Mouse (Mus musculus) kidney, embryonic 15.5 days (tissue): ENCODE measurements around the gene Apbb1. TPM values are rescaled to one million over a fixed set of nuclear protein-coding genes. Genes with fewer than 3 reads are reported as not detected.
A peak's percentile ranks its signal among the peaks of the same experiment; 100 is the strongest.

ENCODE experiments used
- ATAC-seq: fragments of 200-750 bp; cut with Nextera tagmentation; replicated peaks from 2 replicates; pipeline ENCODE4 v1.8.0; 2017; ENCODE audit warnings: moderate TSS enrichment; ENCODE audit not compliant: low FRiP score
- H3K27ac ChIP-seq: fragments of 300-500 bp; sonication (generic); 2 replicates; pipeline ENCODE4 v1.5.1; 2015; ENCODE audit warnings: mild to moderate bottlenecking, inconsistent platforms
- H3K27me3 ChIP-seq: fragments of 300-500 bp; sonication (generic); 2 replicates; pipeline ENCODE4 v1.6.1; 2015; ENCODE audit warnings: inconsistent platforms
- H3K36me3 ChIP-seq: fragments of 300-500 bp; sonication (generic); 2 replicates; pipeline ENCODE4 v1.6.1; 2015; ENCODE audit warnings: inconsistent platforms
- H3K4me1 ChIP-seq: fragments of 300-500 bp; sonication (generic); 2 replicates; pipeline ENCODE4 v1.6.1; 2015; ENCODE audit warnings: inconsistent platforms
- H3K4me2 ChIP-seq: fragments of 300-500 bp; sonication (generic); 2 replicates; pipeline ENCODE4 v1.6.1; 2015; ENCODE audit warnings: moderate library complexity, mild to moderate bottlenecking, inconsistent platforms
- H3K4me3 ChIP-seq: fragments of 300-500 bp; sonication (generic); replicated peaks from 2 replicates; pipeline ENCODE4 v1.5.1; 2015; ENCODE audit warnings: mild to moderate bottlenecking, inconsistent platforms
- H3K9ac ChIP-seq: fragments of 300-500 bp; sonication (generic); 2 replicates; pipeline ENCODE4 v1.6.1; 2015; ENCODE audit warnings: mild to moderate bottlenecking, inconsistent platforms
- H3K9me3 ChIP-seq: fragments of 300-500 bp; sonication (generic); replicated peaks from 2 replicates; pipeline ENCODE4 v1.6.1; 2016; ENCODE audit warnings: inconsistent platforms
- WGBS: fragments of 180-500 bp; shearing (Covaris S2); methylation state at CpG from one replicate; pipeline ENCODE4 v1.1.7; 2015; ENCODE audit warnings: mixed read lengths; 5-methylcytosine and 5-hydroxymethylcytosine counted together
- polyA plus RNA-seq: library from polyadenylated mRNA; unstranded; fragments of >200 nt; fragmentation: Nextera tagmentation; extraction: Ambion mirVana; gene quantifications from 2 replicates; pipeline ENCODE4 v1.2.1, GENCODE M21; 2015

Gene Apbb1
- polyA plus RNA-seq, 1 experiment from 2014 or later = 56.9 TPM

DNA sequence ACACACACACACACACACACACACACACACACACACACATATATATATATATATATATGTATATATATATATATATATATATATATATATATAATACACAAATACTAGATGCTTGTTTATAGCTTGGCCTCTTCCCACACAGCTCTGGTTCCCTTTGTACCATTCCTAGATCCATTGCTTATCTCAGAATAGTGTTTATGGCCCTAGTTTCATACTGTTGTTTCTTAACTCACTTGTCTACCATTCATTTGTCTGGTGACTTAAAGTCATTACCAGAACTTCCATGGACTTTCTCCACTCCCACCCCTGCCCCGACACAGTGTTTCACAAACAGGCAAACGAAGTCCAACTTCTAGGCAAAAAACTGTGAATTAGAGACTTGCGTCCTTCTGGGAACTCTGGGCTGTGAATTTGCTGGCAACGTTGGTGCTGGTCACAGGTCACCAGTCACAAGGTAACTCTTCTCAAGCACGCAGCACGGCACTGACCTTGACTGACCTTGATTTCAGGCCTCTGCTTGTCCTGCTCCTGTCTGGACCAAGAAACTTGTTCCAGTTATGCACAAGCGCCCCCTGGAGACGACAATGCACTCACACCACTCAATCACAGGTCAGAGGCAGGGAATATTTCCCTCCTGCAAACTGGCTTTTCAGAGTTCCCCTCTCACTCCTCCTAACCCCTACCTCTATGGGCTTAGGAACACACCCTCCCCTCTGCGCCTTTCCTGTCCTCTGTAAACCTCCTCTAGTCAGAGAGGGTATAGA, 21.6 kb upstream of the Apbb1 start:
- WGBS = 30% methylated on average over 9 of the region's 9 CpGs
- H3K36me3 ChIP-seq = no peaks in the 10 kb centered on the region
- H3K27me3 ChIP-seq = no peaks in the 10 kb centered on the region
- no peak overlapping the region for H3K9ac ChIP-seq
- no peak overlapping the region for H3K27ac ChIP-seq
- no peak overlapping the region for H3K4me3 ChIP-seq
- H3K9me3 ChIP-seq = no peaks in the 10 kb centered on the region
- H3K4me2 ChIP-seq = no peak overlapping the region
- peak; percentile 86 for ATAC-seq
- H3K4me1 ChIP-seq = no peaks in the 10 kb centered on the region

DNA sequence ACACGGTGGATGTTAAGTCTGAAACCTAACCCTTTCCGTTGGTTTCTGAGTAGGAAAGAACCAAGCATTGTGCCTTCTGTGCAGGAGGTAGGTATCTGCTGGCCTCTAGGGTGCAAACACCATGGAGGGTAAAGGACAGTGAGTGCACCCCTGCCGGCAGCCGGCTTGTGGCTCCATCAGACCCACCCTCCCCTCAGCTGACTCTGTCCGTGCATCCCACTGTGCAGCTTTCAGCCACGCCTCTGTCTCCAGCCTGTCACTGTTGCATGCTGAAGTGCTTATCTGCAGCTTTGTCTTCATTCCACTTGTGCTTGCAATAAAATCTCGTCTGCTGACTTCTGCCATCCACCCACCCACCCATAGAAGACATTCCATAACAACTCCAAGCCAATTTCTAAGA, 8.6 kb upstream of the Apbb1 start:
- no peaks in the 10 kb centered on the region for H3K9me3 ChIP-seq
- no peaks in the 10 kb centered on the region for H3K4me1 ChIP-seq
- no peak overlapping the region for H3K4me3 ChIP-seq
- no peak overlapping the region for H3K4me2 ChIP-seq
- H3K27ac ChIP-seq = no peak overlapping the region
- H3K36me3 ChIP-seq = no peaks in the 10 kb centered on the region
- WGBS = 35% methylated on average over 7 of the region's 7 CpGs
- no peak for ATAC-seq
- no peaks in the 10 kb centered on the region for H3K27me3 ChIP-seq
- H3K9ac ChIP-seq = no peak overlapping the region

DNA sequence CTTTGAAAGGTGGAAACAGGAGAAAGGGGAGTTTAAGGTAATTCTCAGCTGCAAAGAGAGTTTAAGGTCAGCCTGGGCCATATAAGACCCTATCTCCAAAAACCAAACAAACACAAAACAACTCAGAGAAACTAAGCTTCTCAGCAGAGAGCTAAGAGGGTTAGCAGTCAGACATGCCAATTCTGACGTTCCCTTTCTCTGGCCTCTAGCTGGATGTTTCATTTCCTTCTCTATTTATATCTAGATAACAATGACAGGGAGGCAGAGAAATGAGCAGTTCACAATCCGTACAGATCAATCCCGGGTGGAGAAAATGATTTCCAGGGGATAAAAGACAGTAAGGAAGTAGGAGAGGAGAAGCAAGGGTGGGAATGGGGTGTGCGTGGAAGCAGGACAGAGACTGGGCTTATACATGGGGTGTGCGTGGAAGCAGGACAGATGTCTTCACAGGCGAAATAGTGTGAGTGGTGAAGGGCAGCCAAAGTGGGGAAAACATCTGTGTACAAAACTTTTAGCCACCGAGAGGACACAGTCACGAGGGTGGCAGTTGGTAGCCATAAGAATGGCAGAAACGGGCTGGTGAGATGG, 7.0 kb upstream of the Apbb1 start:
- H3K9ac ChIP-seq = no peak overlapping the region
- H3K27me3 ChIP-seq = no peaks in the 10 kb centered on the region
- H3K4me3 ChIP-seq = no peak overlapping the region
- 68% methylated on average over 9 of the region's 9 CpGs for WGBS
- no peak for ATAC-seq
- H3K4me2 ChIP-seq = no peak overlapping the region
- H3K27ac ChIP-seq = no peak overlapping the region
- H3K9me3 ChIP-seq = no peaks in the 10 kb centered on the region
- no peaks in the 10 kb centered on the region for H3K36me3 ChIP-seq
- no peaks in the 10 kb centered on the region for H3K4me1 ChIP-seq

DNA sequence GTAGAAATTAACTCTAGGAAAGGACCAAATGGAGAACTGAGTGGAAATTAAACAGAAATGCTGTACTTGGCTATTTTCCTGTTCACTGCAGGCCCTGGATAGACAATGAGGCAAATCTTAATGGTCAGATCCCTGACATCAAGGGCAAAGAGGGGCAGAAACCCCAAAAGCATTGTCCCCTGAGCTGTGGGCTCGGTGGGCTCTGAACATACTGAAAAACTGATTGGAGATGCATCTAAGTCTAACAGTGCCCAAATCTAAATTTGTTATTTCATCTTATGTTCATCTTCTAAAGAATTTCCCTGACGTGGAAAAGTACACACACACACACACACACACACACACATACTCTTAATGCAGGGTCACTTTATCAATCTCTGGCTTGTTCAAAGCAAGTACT, 506 bp upstream of the Apbb1 start:
- H3K36me3 ChIP-seq = no peaks in the 10 kb centered on the region
- peak overlapping the region; percentile 86 for H3K4me3 ChIP-seq
- peak overlapping the region; percentile 89 for H3K4me2 ChIP-seq
- WGBS = 77% methylated on average over 2 of the region's 2 CpGs
- no peak overlapping the region for H3K9ac ChIP-seq
- H3K27me3 ChIP-seq = no peaks in the 10 kb centered on the region
- H3K9me3 ChIP-seq = no peaks in the 10 kb centered on the region
- ATAC-seq = no peak
- H3K27ac ChIP-seq = no peak overlapping the region
- H3K4me1 ChIP-seq = peaks cover 12% of the 10 kb centered on the region

DNA sequence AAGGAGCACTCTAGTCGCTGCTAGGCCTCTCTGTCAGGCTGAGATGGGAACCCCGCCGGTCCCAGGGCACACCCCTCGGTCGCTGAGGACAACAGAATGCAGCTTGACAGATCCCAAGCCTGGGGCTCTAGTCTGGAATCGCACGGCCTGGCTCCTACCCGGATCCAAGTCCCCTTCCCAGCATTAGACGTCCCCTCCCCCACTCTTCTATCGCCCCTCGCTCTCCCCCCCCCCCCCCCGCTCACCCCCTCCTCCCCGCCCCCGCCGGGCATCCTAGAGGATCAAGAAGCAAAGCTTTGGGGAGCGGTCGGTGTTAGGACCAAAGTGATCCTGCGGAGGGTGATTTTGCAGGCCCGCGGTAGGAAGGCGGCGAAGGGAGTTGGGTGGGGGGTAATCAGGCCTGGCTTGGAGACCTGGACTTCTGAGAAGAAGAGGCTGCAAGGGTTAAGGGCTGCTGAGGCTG, 795 bp downstream of the Apbb1 start:
- peak; percentile 72 for ATAC-seq

DNA sequence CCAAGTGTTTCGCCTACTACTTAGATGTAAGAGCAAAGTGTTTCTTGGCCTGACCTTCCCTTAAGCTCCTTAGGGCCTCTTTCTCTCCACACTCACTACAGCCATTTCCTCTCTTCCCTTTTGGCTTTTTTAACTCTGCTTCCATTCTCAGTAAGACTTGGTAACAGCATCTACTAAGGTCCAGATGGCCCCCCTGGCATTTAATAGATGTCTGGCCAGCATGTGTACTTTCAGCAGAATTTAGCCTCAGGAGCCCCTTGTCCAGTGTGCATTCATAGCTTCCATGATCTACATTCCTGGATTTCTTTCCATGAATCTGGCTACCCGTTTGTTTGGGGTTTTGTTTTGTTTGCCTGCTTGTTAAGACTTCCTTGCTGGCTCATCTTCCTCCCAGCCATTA, 3.0 kb downstream of the Apbb1 start:
- no peak for ATAC-seq
- Histone ChIP-seq H3K36me3 (peaks cover 7% of the 10 kb centered on the region), H3K4me1 (peaks cover 12% of the 10 kb centered on the region), H3K9me3 (no peaks in the 10 kb centered on the region), H3K4me3 (no peak overlapping the region), H3K9ac (no peak overlapping the region), H3K4me2 (no peak overlapping the region), H3K27me3 (no peaks in the 10 kb centered on the region), H3K27ac (no peak overlapping the region)
- 81% methylated on average over 2 of the region's 2 CpGs for WGBS

More for the DNA sequence above, 795 bp downstream of the Apbb1 start:
- H3K9me3 ChIP-seq = no peaks in the 10 kb centered on the region
- H3K36me3 ChIP-seq = no peaks in the 10 kb centered on the region
- H3K4me2 ChIP-seq = peak overlapping the region; percentile 89
- peaks cover 12% of the 10 kb centered on the region for H3K4me1 ChIP-seq
- H3K27me3 ChIP-seq = no peaks in the 10 kb centered on the region
- H3K27ac ChIP-seq = peak overlapping the region; percentile 70
- peak overlapping the region; percentile 86 for H3K4me3 ChIP-seq
- 2% methylated on average over 18 of the region's 22 CpGs for WGBS
- peak overlapping the region; percentile 66 for H3K9ac ChIP-seq

DNA sequence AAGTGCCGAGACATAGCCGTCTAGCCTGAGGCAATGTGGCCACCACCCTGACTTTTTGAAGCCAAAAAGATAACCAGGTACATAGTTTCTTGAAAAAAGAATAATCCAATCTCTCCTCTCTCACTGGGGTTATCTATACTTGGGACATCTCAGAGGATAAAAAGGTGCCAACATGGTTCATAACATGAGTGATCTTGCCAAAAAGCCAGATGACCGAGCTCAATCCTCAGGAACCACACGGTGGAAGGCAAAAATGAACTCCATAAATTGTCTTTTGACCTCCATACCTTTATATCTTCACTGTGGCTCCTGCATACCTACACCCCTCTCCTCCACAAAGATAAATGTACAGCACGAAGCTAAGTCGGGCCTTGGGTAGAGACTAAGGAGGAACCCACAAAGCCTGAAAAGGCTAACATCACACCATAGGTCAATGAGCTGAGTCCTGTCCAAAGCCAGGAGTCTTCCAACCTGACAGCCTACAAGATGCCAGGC, 4.0 kb downstream of the Apbb1 start:
- H3K36me3 ChIP-seq = peaks cover 16% of the 10 kb centered on the region
- H3K27ac ChIP-seq = no peak overlapping the region

DNA sequence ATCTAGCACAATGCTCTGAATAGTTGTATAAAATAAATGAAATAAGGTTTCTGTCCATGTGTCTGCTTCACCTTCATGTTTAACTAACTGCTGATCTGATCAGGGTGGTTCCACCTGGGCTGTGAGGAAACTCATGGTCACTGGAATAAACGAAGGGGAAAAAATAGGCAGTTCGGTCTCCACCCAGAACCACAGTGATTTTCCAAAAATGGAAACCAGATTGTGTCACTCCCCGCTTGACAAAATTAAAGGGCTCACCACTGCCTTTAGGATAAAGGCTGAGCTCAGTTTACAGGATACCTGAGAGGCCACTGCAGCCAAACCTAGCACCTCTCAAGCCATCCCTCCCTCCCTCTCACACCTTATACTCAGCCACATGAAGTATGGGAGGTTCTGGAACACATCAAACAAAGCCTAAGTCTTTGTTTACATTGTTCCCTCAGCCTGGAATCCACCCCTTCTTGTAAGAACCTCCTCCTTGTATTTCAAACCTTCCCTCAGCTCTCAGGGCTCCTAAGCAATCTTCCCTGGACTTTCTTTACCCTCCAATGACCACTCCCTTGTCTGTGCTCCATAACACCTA, 5.2 kb downstream of the Apbb1 start:
- no peaks in the 10 kb centered on the region for H3K27me3 ChIP-seq

More for the DNA sequence above, 4.0 kb downstream of the Apbb1 start:
- Histone ChIP-seq H3K9me3 (no peaks in the 10 kb centered on the region), H3K9ac (no peak overlapping the region), H3K4me2 (no peak overlapping the region), H3K4me3 (no peak overlapping the region), H3K27me3 (no peaks in the 10 kb centered on the region), H3K4me1 (peaks cover 12% of the 10 kb centered on the region)
- WGBS = 92% methylated on average over 6 of the region's 6 CpGs
- ATAC-seq = no peak

DNA sequence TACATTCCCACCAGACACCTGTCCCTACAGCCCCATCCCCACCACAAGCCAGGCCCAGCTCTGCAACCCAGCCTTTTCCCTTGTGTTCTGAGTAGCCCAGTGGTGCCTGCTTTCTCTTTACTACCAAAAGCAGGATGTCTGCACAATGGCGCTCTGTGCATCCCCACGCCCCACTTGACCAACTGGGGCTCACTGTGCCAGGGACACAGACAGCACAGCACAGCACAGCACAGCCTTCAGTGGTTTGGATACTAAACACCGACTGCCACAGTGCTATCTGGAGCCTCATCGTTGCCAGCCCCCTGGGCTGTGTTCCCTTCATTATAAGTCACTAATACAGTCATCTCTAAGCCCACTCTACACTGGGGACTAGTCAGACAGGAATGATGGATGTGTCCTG, 6.9 kb downstream of the Apbb1 start:
- WGBS = 89% methylated on average over 4 of the region's 4 CpGs

More for the DNA sequence above, 5.2 kb downstream of the Apbb1 start:
- WGBS = 77% methylated on average over 3 of the region's 3 CpGs
- H3K4me2 ChIP-seq = no peak overlapping the region
- H3K36me3 ChIP-seq = peaks cover 18% of the 10 kb centered on the region
- H3K4me3 ChIP-seq = no peak overlapping the region
- no peak overlapping the region for H3K9ac ChIP-seq
- no peak overlapping the region for H3K27ac ChIP-seq
- H3K9me3 ChIP-seq = no peaks in the 10 kb centered on the region
- ATAC-seq = no peak
- H3K4me1 ChIP-seq = peaks cover 6% of the 10 kb centered on the region

DNA sequence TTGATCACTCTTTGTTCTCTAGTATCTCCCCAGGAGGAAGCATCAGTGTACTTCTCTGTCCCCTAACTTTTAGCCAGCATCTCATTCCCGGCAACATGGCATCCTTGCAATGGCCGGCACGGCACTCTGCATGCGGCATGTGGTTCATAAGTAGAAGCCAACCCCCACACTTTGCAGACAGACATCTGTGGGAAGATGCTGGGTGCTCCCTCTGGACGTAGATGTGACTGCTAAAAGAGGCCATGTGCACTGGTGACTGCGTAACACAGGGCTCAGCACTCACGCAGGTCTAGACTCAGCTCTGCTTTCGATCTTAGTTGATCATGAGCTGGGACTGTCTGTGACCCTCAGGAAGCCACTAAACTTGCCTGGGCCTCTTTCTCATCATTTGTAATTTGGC, 8.5 kb downstream of the Apbb1 start:
- ATAC-seq = no peak
- no peak overlapping the region for H3K4me2 ChIP-seq

More for the DNA sequence above, 6.9 kb downstream of the Apbb1 start:
- no peaks in the 10 kb centered on the region for H3K27me3 ChIP-seq
- H3K9ac ChIP-seq = no peak overlapping the region
- H3K4me2 ChIP-seq = no peak overlapping the region
- H3K27ac ChIP-seq = no peak overlapping the region
- ATAC-seq = no peak
- peaks cover 12% of the 10 kb centered on the region for H3K4me1 ChIP-seq
- H3K9me3 ChIP-seq = no peaks in the 10 kb centered on the region
- H3K36me3 ChIP-seq = peaks cover 18% of the 10 kb centered on the region
- H3K4me3 ChIP-seq = no peak overlapping the region

DNA sequence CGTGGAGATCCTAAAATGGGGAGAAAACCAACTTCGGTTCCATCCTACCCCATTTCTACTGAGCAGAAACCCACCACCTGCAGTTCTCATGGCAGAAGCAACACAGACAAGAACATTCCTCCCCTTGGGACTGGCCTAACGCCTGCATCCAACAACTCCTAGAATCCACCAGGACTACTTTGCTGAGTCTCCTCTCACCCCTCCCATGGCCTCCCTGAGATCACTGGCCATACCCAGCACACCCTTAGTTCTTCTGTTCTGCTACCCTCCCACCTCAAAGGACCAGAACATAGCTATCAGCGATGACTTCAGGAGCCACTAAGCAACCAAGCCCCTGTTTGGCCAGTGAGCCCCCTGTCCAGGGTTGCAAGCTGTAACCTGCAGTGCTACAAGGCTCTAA, 10.7 kb downstream of the Apbb1 start:
- H3K9me3 ChIP-seq = no peaks in the 10 kb centered on the region
- peaks cover 38% of the 10 kb centered on the region for H3K36me3 ChIP-seq
- ATAC-seq = no peak
- 84% methylated on average over 4 of the region's 4 CpGs for WGBS
- no peak overlapping the region for H3K27ac ChIP-seq
- no peak overlapping the region for H3K4me3 ChIP-seq
- H3K4me1 ChIP-seq = peaks cover 24% of the 10 kb centered on the region
- no peak overlapping the region for H3K9ac ChIP-seq
- H3K27me3 ChIP-seq = no peaks in the 10 kb centered on the region
- H3K4me2 ChIP-seq = no peak overlapping the region

More for the DNA sequence above, 8.5 kb downstream of the Apbb1 start:
- Histone ChIP-seq H3K4me3 (no peak overlapping the region), H3K9ac (no peak overlapping the region), H3K36me3 (peaks cover 18% of the 10 kb centered on the region), H3K4me1 (peaks cover 24% of the 10 kb centered on the region), H3K27ac (no peak overlapping the region), H3K27me3 (no peaks in the 10 kb centered on the region), H3K9me3 (no peaks in the 10 kb centered on the region)
- 93% methylated on average over 8 of the region's 8 CpGs for WGBS
